Mouse (Mus musculus) kidney, adult 2 months (tissue): ENCODE results near the gene 1600014C23Rik. TPM values are rescaled to one million over a fixed set of nuclear protein-coding genes. Genes with fewer than 3 reads are reported as not detected.

Source experiments
- DNase-seq: peaks from one replicate; pipeline ENCODE4 v3.0.0; 2021
- H3K27ac ChIP-seq: fragments of 200-500 bp; 2 replicates; pipeline ENCODE4 v1.5.1; 2012; ENCODE audit warnings: low read depth, low read length, control low read depth, inconsistent platforms; ENCODE audit not compliant: insufficient read depth
- H3K27me3 ChIP-seq: fragments of 200-500 bp; replicated peaks from 2 replicates; pipeline ENCODE4 v1.6.1; 2012; ENCODE audit warnings: mild to moderate bottlenecking, moderate library complexity, low read length, inconsistent platforms; ENCODE audit not compliant: control insufficient read depth, insufficient read depth
- H3K36me3 ChIP-seq: fragments of 200-500 bp; 2 replicates; pipeline ENCODE4 v1.6.1; 2012; ENCODE audit warnings: mild to moderate bottlenecking, moderate library complexity, low read length, inconsistent platforms; ENCODE audit not compliant: control insufficient read depth, insufficient read depth
- H3K4me1 ChIP-seq: fragments of 200-500 bp; 2 replicates; pipeline ENCODE4 v1.6.1; 2011; ENCODE audit warnings: low read length; ENCODE audit not compliant: control insufficient read depth, insufficient read depth
- H3K4me3 ChIP-seq: fragments of 200-500 bp; 2 replicates; pipeline ENCODE4 v1.5.1; 2011; ENCODE audit warnings: mild to moderate bottlenecking, low read depth, low read length, control low read depth; ENCODE audit not compliant: insufficient read depth
- CTCF ChIP-seq: fragments of 200-500 bp; conservative IDR thresholded peaks from 2 replicates; pipeline ENCODE4 v1.5.1; 2011; ENCODE audit warnings: low read depth, mild to moderate bottlenecking, control low read depth, low read length, moderate library complexity, mixed read lengths; ENCODE audit not compliant: insufficient read depth, insufficient read length
- POLR2A ChIP-seq: fragments of 200-500 bp; IDR thresholded peaks from one replicate; pipeline ENCODE4 v1.6.1; 2011; ENCODE audit warnings: low read depth, low read length, control low read depth
- WGBS: fragments of 180-500 bp; shearing (Covaris S2); methylation state at CpG from one replicate; pipeline ENCODE4 v1.1.7; 2018; 5-methylcytosine and 5-hydroxymethylcytosine counted together
- polyA plus RNA-seq: library from polyadenylated mRNA; depleted of rRNA; stranded (reverse); fragments of >200 nt; gene quantifications from 2 replicates; pipeline ENCODE4 v1.2.3, GENCODE M21; 2012

The 1600014C23Rik gene
- polyA plus RNA-seq, 1 experiment, result not detected

GRCm38 (mm10) chr17:45760965-45761645 lies 27.5 kb upstream of the 1600014C23Rik start:
- no peak overlapping the region for H3K4me3 ChIP-seq
- no peak for TF ChIP-seq POLR2A
- no peaks in the 10 kb centered on the region for H3K36me3 ChIP-seq
- H3K27ac ChIP-seq, result no peak overlapping the region
- WGBS, result 61% methylated on average over 10 of the region's 10 CpGs
- no peaks in the 10 kb centered on the region for H3K4me1 ChIP-seq
- DNase-seq, result no peak
- H3K27me3 ChIP-seq, result no peaks in the 10 kb centered on the region

GRCm38 (mm10) chr17:45759751-45760150 lies 26.1 kb upstream of the 1600014C23Rik start:
- H3K27me3 ChIP-seq, result no peaks in the 10 kb centered on the region
- TF ChIP-seq CTCF (no peak), POLR2A (no peak)
- no peak overlapping the region for H3K4me3 ChIP-seq
- WGBS, result 93% methylated on average over 5 of the region's 5 CpGs
- H3K36me3 ChIP-seq, result no peaks in the 10 kb centered on the region
- no peak overlapping the region for H3K27ac ChIP-seq
- H3K4me1 ChIP-seq, result no peaks in the 10 kb centered on the region
- no peak for DNase-seq

DNA sequence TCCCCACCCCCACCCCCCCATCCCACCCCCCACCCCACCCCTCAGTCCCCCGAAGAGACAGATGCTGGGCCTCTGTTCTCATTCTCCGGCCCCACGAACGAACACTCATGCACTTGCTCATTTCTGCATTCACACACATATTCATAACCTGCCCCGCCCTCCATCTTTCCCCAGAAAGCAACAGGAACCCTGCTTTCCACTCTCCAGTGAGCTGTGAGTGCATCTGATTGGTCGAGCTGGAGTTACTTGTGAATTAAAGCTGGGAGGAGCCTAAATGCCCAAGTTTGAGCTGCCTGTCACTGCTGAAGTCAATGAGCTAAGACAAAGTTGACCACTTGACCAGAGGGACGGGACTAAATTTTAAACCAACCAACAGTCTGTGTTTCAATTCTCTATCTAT lies 25.2 kb upstream of the 1600014C23Rik start:
- Histone ChIP-seq H3K27me3 (no peaks in the 10 kb centered on the region), H3K27ac (no peak overlapping the region), H3K4me3 (no peak overlapping the region), H3K4me1 (no peaks in the 10 kb centered on the region), H3K36me3 (no peaks in the 10 kb centered on the region)
- no peak for TF ChIP-seq POLR2A
- no peak for TF ChIP-seq CTCF
- WGBS, result 78% methylated on average over 7 of the region's 7 CpGs
- no peak for DNase-seq

- no peaks in the 10 kb centered on the region for H3K27me3 ChIP-seq
- no peaks in the 10 kb centered on the region for H3K4me1 ChIP-seq
- no peak for DNase-seq
- no peaks in the 10 kb centered on the region for H3K36me3 ChIP-seq
- no peak overlapping the region for H3K27ac ChIP-seq
- TF ChIP-seq POLR2A (no peak), CTCF (no peak)
- no peak overlapping the region for H3K4me3 ChIP-seq
- 77% methylated on average over 8 of the region's 8 CpGs for WGBS
Measured at GRCm38 (mm10) chr17:45757932-45758331, 24.3 kb upstream of the 1600014C23Rik start.

DNA sequence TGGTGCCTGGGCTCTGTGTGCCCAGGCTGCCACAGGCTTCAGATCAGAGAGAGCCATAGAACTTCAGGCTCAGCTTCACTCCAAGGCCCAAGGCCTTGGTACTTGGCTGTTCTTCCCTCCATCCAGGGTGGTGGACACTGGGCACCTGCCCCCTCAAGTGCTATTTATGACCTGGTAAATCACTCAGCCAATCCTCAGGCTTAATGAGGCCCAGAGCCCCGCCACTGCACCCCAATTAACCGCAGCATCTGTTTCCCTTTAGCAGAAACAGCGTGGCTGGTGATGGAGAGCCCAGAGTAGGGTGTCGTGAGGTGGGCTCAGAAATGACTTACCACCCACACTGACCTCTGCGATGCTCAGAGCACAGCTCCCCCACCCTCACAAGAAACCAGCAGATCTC lies 23.2 kb upstream of the 1600014C23Rik start:
- no peak overlapping the region for H3K27ac ChIP-seq
- no peak for TF ChIP-seq POLR2A
- no peak for TF ChIP-seq CTCF
- DNase-seq, result no peak
- no peaks in the 10 kb centered on the region for H3K36me3 ChIP-seq
- H3K4me1 ChIP-seq, result no peaks in the 10 kb centered on the region
- 68% methylated on average over 5 of the region's 5 CpGs for WGBS
- H3K27me3 ChIP-seq, result no peaks in the 10 kb centered on the region
- no peak overlapping the region for H3K4me3 ChIP-seq

DNA sequence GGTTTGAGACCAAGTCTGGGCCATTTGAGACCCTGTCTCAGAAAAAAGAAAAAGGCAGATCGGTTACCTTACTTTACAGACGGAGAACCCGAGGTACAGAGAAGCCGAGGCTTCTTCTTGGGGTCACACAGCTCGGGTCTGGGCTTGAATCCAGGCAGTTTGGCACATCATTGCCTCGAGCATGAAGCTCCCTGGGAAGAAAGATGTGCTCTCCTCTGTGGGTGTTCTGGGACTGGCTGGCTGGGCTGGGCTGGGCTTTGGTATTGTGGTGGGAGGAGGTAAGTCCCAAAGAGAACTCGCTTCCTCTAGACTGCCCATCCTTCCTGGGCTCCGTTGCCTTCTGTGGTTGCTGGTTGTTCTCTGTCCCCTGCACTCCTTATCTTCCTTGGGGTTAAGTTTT lies 22.7 kb upstream of the 1600014C23Rik start:
- no peaks in the 10 kb centered on the region for H3K36me3 ChIP-seq
- no peak overlapping the region for H3K4me3 ChIP-seq
- H3K4me1 ChIP-seq, result no peaks in the 10 kb centered on the region
- WGBS, result 73% methylated on average over 8 of the region's 8 CpGs
- no peak overlapping the region for H3K27ac ChIP-seq
- TF ChIP-seq POLR2A, result no peak
- TF ChIP-seq CTCF, result no peak
- no peaks in the 10 kb centered on the region for H3K27me3 ChIP-seq
- no peak for DNase-seq

DNA sequence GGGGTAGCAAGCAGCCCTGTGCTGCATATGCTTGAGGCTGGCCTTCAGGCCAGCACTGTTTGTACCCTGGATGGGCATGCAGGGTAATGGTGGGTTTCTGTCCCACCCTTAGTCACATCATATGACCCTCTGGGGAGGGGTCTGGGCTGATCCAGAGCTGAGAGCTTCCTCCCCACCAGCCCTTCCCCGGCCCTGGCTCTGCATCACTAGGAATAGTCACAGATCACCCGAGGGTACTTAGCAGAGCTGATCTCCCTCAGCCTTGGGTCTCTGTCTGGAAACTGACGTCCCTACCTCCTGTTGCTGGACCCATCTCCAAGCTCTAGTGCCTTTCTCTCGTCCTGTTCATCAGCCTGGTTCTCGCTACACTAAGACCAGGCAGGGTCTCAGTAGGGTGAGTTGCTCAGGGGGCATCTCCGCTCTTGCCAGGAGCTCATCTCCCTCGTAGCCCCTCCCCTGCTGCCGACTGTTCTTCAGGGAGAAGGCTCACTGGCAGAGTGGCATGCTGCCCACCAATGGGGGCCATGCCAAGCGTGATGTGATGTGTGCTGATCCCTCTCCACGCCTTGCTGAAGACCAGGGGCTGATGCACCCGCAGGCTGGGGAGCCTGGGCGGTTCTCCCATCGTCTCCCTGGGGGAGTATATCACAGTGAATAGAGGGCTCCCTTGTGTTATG lies 20.7 kb upstream of the 1600014C23Rik start:
- 81% methylated on average over 13 of the region's 13 CpGs for WGBS

More for the DNA sequence above, 20.7 kb upstream of the 1600014C23Rik start:
- no peaks in the 10 kb centered on the region for H3K4me1 ChIP-seq
- H3K27me3 ChIP-seq, result no peaks in the 10 kb centered on the region
- TF ChIP-seq CTCF (no peak), POLR2A (no peak)
- H3K36me3 ChIP-seq, result no peaks in the 10 kb centered on the region
- H3K27ac ChIP-seq, result no peak overlapping the region
- no peak overlapping the region for H3K4me3 ChIP-seq
- no peak for DNase-seq
